Mouse (Mus musculus): ENCODE data around the gene Kcnh6. TPM values are rescaled to one million over a fixed set of nuclear protein-coding genes. Genes with fewer than 3 reads are reported as not detected.

The Kcnh6 gene
- polyA plus RNA-seq, 1 experiment from 2014 or later, result 0.41 TPM

DNA sequence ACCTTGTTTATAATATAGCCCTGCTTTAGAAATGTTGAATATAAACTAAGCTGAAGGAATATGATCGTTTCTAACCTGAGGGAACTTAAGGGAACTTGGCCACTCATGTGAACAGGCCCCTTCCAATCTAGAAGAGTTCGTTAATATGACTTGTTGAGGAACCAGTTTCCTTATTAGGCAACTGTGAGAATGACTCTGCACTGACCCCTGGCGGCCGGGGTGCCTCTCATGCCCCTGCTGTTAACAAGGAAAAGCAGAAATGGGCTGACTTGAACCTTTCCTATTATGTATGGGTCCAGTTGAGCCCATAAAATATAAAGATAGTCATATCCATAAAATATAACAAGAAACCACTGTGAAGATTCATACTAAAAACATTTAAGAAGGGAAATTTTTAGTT lies 68.4 kb downstream of the Kcnh6 start:
- 6% methylated on average over 4 of the region's 4 CpGs for WGBS
- no peak overlapping the region for H3K4me3 ChIP-seq (ENCODE audit: low read depth, low read length)
- no peaks in the 10 kb centered on the region for H3K9me3 ChIP-seq (ENCODE audit: control insufficient read depth, low read length)
- no peak overlapping the region for H3K9ac ChIP-seq (ENCODE audit: low read length)
- H3K36me3 ChIP-seq (ENCODE audit: control insufficient read depth, insufficient read depth, low read length), result no peaks in the 10 kb centered on the region
- no peak for ATAC-seq (replicated peaks; ENCODE audit: low FRiP score)
- H3K4me1 ChIP-seq (replicated peaks; ENCODE audit: control insufficient read depth, insufficient read depth, low read length), result no peaks in the 10 kb centered on the region
- H3K27me3 ChIP-seq (ENCODE audit: control insufficient read depth, insufficient read depth, low read length), result no peaks in the 10 kb centered on the region
- H3K4me2 ChIP-seq (ENCODE audit: low read depth, low read length, severe bottlenecking), result no peak overlapping the region
- DNase-seq (ENCODE audit: low spot score), result peak; percentile 89
- H3K27ac ChIP-seq (ENCODE audit: low read depth, low read length), result no peak overlapping the region

Other genes with a start within 250 kb of the Kcnh6 start
- 11.5 and 13.7 TPM in 2 replicates for gene Cyb561, start 54.8 kb upstream of the Kcnh6 start, polyA plus RNA-seq (2014; fragmentation: Nextera tagmentation; extraction: Ambion mirVana)
- 0.67 and 0.90 TPM in 2 replicates for gene Ace, start 40.2 kb upstream of the Kcnh6 start, polyA plus RNA-seq (2014; fragmentation: Nextera tagmentation; extraction: Ambion mirVana)
- gene Ace3, start 13.4 kb upstream of the Kcnh6 start, polyA plus RNA-seq (2014; fragmentation: Nextera tagmentation; extraction: Ambion mirVana), result not detected in 2 replicates
- 104 TPM in 2 replicates for gene Dcaf7, start 28.7 kb downstream of the Kcnh6 start, polyA plus RNA-seq (2014; fragmentation: Nextera tagmentation; extraction: Ambion mirVana)
- 8.8 and 9.9 TPM in 2 replicates for gene Taco1, start 57.9 kb downstream of the Kcnh6 start, polyA plus RNA-seq (2014; fragmentation: Nextera tagmentation; extraction: Ambion mirVana)
- gene Map3k3, start 76.5 kb downstream of the Kcnh6 start, polyA plus RNA-seq (2014; fragmentation: Nextera tagmentation; extraction: Ambion mirVana), result 20.6 and 23.5 TPM in 2 replicates
- 1.2 TPM in 1 of 2 replicates, not detected in the other for gene Gm10840, start 152.7 kb downstream of the Kcnh6 start, polyA plus RNA-seq (2014; fragmentation: Nextera tagmentation; extraction: Ambion mirVana)
- 309 and 337 TPM in 2 replicates for gene Limd2, start 152.7 kb downstream of the Kcnh6 start, polyA plus RNA-seq (2014; fragmentation: Nextera tagmentation; extraction: Ambion mirVana)
- gene Strada, start 194.0 kb downstream of the Kcnh6 start, polyA plus RNA-seq (2014; fragmentation: Nextera tagmentation; extraction: Ambion mirVana), result 41.8 and 43.6 TPM in 2 replicates
- 70.9 and 74.1 TPM in 2 replicates for gene Ccdc47, start 208.2 kb downstream of the Kcnh6 start, polyA plus RNA-seq (2014; fragmentation: Nextera tagmentation; extraction: Ambion mirVana)
- 109 and 111 TPM in 2 replicates for gene Ddx42, start 208.8 kb downstream of the Kcnh6 start, polyA plus RNA-seq (2014; fragmentation: Nextera tagmentation; extraction: Ambion mirVana)
- gene Ftsj3, start 248.0 kb downstream of the Kcnh6 start, polyA plus RNA-seq (2014; fragmentation: Nextera tagmentation; extraction: Ambion mirVana), result 70.1 and 71.1 TPM in 2 replicates
- gene Psmc5, start 248.0 kb downstream of the Kcnh6 start, polyA plus RNA-seq (2014; fragmentation: Nextera tagmentation; extraction: Ambion mirVana), result 368 and 384 TPM in 2 replicates